Mouse (Mus musculus) limb, embryonic 13.5 days (tissue): ENCODE measurements around the gene Wrap73. TPM values are rescaled to one million over a fixed set of nuclear protein-coding genes. Genes with fewer than 3 reads are reported as not detected.

ENCODE experiments used
- ATAC-seq: fragments of 200-750 bp; cut with Nextera tagmentation; 2 replicates; pipeline ENCODE4 v1.8.0; 2017; ENCODE audit warnings: low read depth, moderate number of reproducible peaks, moderate TSS enrichment; ENCODE audit not compliant: low FRiP score
- H3K27ac ChIP-seq: fragments of 300-500 bp; sonication (generic); 2 replicates; pipeline ENCODE4 v1.5.1; 2015; ENCODE audit warnings: inconsistent platforms, mild to moderate bottlenecking, moderate library complexity
- H3K27me3 ChIP-seq: fragments of 300-500 bp; sonication (generic); 2 replicates; pipeline ENCODE4 v1.6.1; 2015; ENCODE audit warnings: mild to moderate bottlenecking, inconsistent platforms
- H3K36me3 ChIP-seq: fragments of 300-500 bp; sonication (generic); 2 replicates; pipeline ENCODE4 v1.6.1; 2015; ENCODE audit warnings: inconsistent platforms, mild to moderate bottlenecking, moderate library complexity
- H3K4me1 ChIP-seq: fragments of 300-500 bp; sonication (generic); 2 replicates; pipeline ENCODE4 v1.6.1; 2015; ENCODE audit warnings: inconsistent platforms
- H3K4me2 ChIP-seq: fragments of 300-500 bp; sonication (generic); replicated peaks from 2 replicates; pipeline ENCODE4 v1.6.1; 2015; ENCODE audit warnings: inconsistent platforms, mild to moderate bottlenecking, moderate library complexity
- H3K4me3 ChIP-seq: fragments of 300-500 bp; sonication (generic); 2 replicates; pipeline ENCODE4 v1.5.1; 2015; ENCODE audit warnings: moderate library complexity, mild to moderate bottlenecking, inconsistent platforms
- H3K9ac ChIP-seq: fragments of 300-500 bp; sonication (generic); 2 replicates; pipeline ENCODE4 v1.6.1; 2015; ENCODE audit warnings: mild to moderate bottlenecking, inconsistent platforms
- H3K9me3 ChIP-seq: fragments of 300-500 bp; sonication (generic); 2 replicates; pipeline ENCODE4 v1.6.1; 2016; ENCODE audit warnings: inconsistent platforms
- WGBS: fragments of 180-500 bp; shearing (Covaris S2); methylation state at CpG from one replicate; pipeline ENCODE4 v1.1.7; 2015; 5-methylcytosine and 5-hydroxymethylcytosine counted together
- polyA plus RNA-seq: library from polyadenylated mRNA; unstranded; fragments of >200 nt; fragmentation: Nextera tagmentation; extraction: Ambion mirVana; gene quantifications from 2 replicates; pipeline ENCODE4 v1.2.1, GENCODE M21; 2015

Wrap73 gene
- polyA plus RNA-seq, 1 experiment from 2014 or later = 48.4 TPM

DNA sequence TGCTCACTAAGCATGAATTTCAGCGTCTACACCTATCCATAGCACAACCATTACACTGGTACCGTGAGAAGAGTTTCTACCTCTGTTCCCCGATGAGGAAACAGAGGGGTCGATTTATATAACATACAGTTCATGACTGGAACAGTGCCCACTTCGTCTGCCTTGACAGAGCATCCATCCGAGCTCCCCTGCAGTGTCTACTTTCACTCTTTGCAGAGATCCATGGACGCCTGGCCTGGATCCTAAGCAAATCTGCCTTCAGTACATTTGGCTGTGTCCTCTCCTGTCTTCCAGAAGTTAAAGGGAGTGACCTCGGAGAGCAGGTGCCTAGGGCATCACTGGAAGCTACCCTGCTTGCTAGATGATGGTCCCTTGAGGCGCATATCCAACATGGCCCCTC lies 23.0 kb upstream of the Wrap73 start:
- WGBS = 79% methylated on average over 9 of the region's 9 CpGs

GRCm38 (mm10) chr4:154121800-154122199 lies 20.4 kb upstream of the Wrap73 start:
- no peak overlapping the region for H3K9ac ChIP-seq
- no peaks in the 10 kb centered on the region for H3K36me3 ChIP-seq
- no peak overlapping the region for H3K4me3 ChIP-seq
- no peak overlapping the region for H3K4me2 ChIP-seq
- H3K27me3 ChIP-seq = peaks cover 38% of the 10 kb centered on the region
- H3K27ac ChIP-seq = no peak overlapping the region
- H3K9me3 ChIP-seq = no peaks in the 10 kb centered on the region
- WGBS = 79% methylated on average over 11 of the region's 11 CpGs
- no peak for ATAC-seq
- H3K4me1 ChIP-seq = no peaks in the 10 kb centered on the region

More for the DNA sequence above, 23.0 kb upstream of the Wrap73 start:
- Histone ChIP-seq H3K27ac (no peak overlapping the region), H3K4me1 (no peaks in the 10 kb centered on the region), H3K9me3 (no peaks in the 10 kb centered on the region), H3K27me3 (peaks cover 30% of the 10 kb centered on the region), H3K9ac (no peak overlapping the region), H3K4me3 (no peak overlapping the region), H3K4me2 (no peak overlapping the region), H3K36me3 (no peaks in the 10 kb centered on the region)
- no peak for ATAC-seq

DNA sequence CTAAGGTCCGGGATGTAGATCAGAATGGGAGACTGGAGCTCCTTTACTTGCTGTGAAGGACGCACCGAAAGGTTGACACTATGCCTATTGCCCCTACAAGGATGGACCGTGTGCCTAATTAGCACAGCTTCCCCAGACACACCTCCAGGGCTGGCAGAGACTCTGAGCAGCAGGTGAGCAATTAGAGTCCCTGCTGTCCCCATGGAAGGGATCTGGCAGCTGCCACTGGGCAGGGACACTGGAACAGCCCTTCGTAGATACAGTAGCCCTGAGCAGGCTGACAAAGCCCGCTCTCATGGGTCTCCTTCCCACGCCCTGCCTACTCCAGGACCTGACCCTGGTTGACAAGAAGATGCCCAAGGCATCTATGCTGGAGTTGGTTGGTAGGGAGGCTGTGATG lies 19.8 kb upstream of the Wrap73 start:
- no peaks in the 10 kb centered on the region for H3K36me3 ChIP-seq
- H3K4me2 ChIP-seq = no peak overlapping the region
- WGBS = 72% methylated on average over 7 of the region's 7 CpGs
- H3K4me3 ChIP-seq = no peak overlapping the region
- H3K9ac ChIP-seq = no peak overlapping the region
- no peak for ATAC-seq
- no peaks in the 10 kb centered on the region for H3K4me1 ChIP-seq
- no peak overlapping the region for H3K27ac ChIP-seq
- peaks cover 43% of the 10 kb centered on the region for H3K27me3 ChIP-seq
- no peaks in the 10 kb centered on the region for H3K9me3 ChIP-seq

- WGBS = 69% methylated on average over 6 of the region's 6 CpGs
- Histone ChIP-seq H3K4me1 (no peaks in the 10 kb centered on the region), H3K9me3 (no peaks in the 10 kb centered on the region), H3K9ac (no peak overlapping the region), H3K4me2 (no peak overlapping the region), H3K27ac (no peak overlapping the region), H3K27me3 (peaks cover 46% of the 10 kb centered on the region), H3K4me3 (no peak overlapping the region), H3K36me3 (no peaks in the 10 kb centered on the region)
- no peak for ATAC-seq
Measured at GRCm38 (mm10) chr4:154123553-154123952, 18.6 kb upstream of the Wrap73 start.

DNA sequence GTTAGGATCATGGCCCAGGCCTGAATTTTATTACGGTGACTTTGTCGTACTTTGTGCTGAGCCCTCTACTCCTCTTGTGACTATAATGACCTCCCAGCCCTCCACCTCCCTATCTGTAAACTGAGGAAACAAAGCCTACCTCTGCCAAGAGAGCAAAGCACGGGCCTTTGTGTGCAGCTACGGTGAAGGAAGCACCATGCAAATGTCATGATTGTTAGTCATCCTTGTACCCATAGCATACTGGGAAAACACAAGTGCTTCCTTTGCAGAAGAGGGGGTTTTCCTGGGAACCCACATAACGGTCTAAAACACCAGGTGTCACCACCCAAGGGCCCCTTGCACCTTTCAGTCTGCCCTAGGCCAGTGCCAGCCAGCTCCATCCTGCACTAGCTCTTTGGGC lies 17.0 kb upstream of the Wrap73 start:
- no peak for ATAC-seq

GRCm38 (mm10) chr4:154127273-154127672 lies 14.9 kb upstream of the Wrap73 start:
- Histone ChIP-seq H3K4me1 (no peaks in the 10 kb centered on the region), H3K27me3 (peaks cover 62% of the 10 kb centered on the region), H3K27ac (no peak overlapping the region), H3K9ac (no peak overlapping the region), H3K4me3 (no peak overlapping the region), H3K9me3 (no peaks in the 10 kb centered on the region), H3K36me3 (no peaks in the 10 kb centered on the region), H3K4me2 (no peak overlapping the region)
- ATAC-seq = no peak
- WGBS = 61% methylated on average over 3 of the region's 3 CpGs

More for the DNA sequence above, 17.0 kb upstream of the Wrap73 start:
- Histone ChIP-seq H3K27me3 (peaks cover 54% of the 10 kb centered on the region), H3K4me1 (no peaks in the 10 kb centered on the region), H3K4me2 (no peak overlapping the region), H3K9me3 (no peaks in the 10 kb centered on the region), H3K36me3 (no peaks in the 10 kb centered on the region), H3K27ac (no peak overlapping the region), H3K4me3 (no peak overlapping the region), H3K9ac (no peak overlapping the region)
- 72% methylated on average over 5 of the region's 5 CpGs for WGBS

DNA sequence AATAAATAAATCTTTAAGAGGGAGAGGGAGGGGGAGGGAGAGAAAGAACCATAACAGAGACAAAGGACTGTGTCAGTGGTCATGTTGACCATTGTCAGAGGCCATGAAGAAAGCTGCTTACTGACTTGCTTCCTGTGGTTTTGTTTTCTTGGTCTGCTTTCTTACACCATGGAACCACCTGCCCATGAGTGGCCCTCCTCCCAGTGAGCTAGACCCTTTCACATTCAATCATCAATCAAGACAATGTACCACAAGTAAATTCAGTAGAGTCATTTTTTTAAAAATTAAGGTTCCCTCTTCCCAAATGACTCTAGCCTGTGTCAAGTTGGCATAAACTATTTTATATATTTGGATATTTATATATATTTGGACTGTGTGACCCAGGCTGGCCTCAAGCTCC lies 12.2 kb upstream of the Wrap73 start:
- H3K4me1 ChIP-seq = no peaks in the 10 kb centered on the region

GRCm38 (mm10) chr4:154131894-154132293 lies 10.3 kb upstream of the Wrap73 start:
- no peaks in the 10 kb centered on the region for H3K4me1 ChIP-seq
- no peak overlapping the region for H3K27ac ChIP-seq
- H3K27me3 ChIP-seq = peaks cover 76% of the 10 kb centered on the region
- no peak for ATAC-seq
- no peaks in the 10 kb centered on the region for H3K36me3 ChIP-seq
- H3K9ac ChIP-seq = no peak overlapping the region
- no peak overlapping the region for H3K4me3 ChIP-seq
- no peaks in the 10 kb centered on the region for H3K9me3 ChIP-seq
- H3K4me2 ChIP-seq = no peak overlapping the region
- WGBS = 78% methylated on average over 4 of the region's 4 CpGs

More for the DNA sequence above, 12.2 kb upstream of the Wrap73 start:
- Histone ChIP-seq H3K9me3 (no peaks in the 10 kb centered on the region), H3K4me3 (no peak overlapping the region), H3K4me2 (no peak overlapping the region), H3K27ac (no peak overlapping the region), H3K36me3 (no peaks in the 10 kb centered on the region), H3K9ac (no peak overlapping the region), H3K27me3 (peaks cover 63% of the 10 kb centered on the region)
- ATAC-seq = no peak

DNA sequence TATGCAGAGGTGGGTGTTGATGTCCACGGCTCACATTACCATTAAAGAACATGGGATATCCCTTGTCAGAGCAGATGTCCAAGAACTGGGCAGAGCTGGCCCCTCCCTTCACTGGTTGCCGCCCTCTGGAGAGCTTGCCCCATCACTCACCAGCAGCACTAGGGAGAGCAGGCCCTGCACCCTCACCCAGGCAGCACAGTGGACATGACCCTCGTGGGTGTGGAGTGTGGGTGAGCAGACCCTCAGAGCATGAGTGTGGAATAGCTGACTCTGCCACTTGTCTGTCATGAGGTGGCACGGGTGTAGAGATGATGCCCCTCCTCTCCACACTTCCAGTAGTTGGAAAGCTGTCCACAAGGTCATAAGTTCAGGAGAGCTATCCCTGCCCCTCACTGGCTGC lies 7.4 kb upstream of the Wrap73 start:
- Histone ChIP-seq H3K27me3 (peaks cover 92% of the 10 kb centered on the region), H3K9ac (no peak overlapping the region), H3K4me3 (no peak overlapping the region), H3K36me3 (no peaks in the 10 kb centered on the region), H3K4me1 (peaks cover 6% of the 10 kb centered on the region), H3K4me2 (no peak overlapping the region), H3K27ac (no peak overlapping the region), H3K9me3 (no peaks in the 10 kb centered on the region)
- 73% methylated on average over 4 of the region's 4 CpGs for WGBS
- no peak for ATAC-seq

GRCm38 (mm10) chr4:154137139-154137538 lies 5.0 kb upstream of the Wrap73 start:
- ATAC-seq = no peak

DNA sequence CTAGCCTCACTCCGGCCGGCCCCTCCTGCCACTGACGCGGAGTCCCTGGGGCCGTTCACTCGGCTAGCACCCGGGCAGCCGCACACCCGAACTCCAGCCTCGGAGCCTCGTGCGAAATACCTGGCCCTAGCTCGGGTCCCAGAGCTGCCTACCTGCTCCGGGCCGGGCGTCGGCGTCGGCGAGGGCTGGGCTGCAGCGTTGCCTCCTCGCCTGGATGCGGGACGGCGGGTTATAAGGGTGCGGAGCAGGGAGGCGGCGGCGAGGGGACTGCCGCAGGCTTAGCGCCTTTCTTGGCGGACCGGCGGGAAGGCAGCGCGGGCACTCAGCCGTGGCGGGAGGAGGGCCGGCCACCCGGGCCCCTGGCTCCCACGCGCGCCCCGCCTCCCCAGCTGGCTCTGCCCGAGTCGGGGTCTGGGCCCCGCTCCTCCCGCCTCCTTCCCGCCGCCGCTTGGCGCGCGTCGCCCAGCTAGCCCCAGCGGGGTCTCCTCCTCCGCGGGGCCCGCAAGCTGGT lies 2.4 kb upstream of the Wrap73 start:
- H3K4me3 ChIP-seq = peak overlapping the region; percentile 76
- ATAC-seq = no peak
- WGBS = under 1% methylated on average over 54 of the region's 59 CpGs
- peak overlapping the region; percentile 65 for H3K9ac ChIP-seq
- H3K27me3 ChIP-seq = peaks cover 72% of the 10 kb centered on the region
- H3K36me3 ChIP-seq = no peaks in the 10 kb centered on the region
- H3K27ac ChIP-seq = no peak overlapping the region
- H3K4me2 ChIP-seq = peak overlapping the region; percentile 93
- no peaks in the 10 kb centered on the region for H3K9me3 ChIP-seq
- H3K4me1 ChIP-seq = peaks cover 36% of the 10 kb centered on the region

More at GRCm38 (mm10) chr4:154137139-154137538, 5.0 kb upstream of the Wrap73 start:
- Histone ChIP-seq H3K4me2 (no peak overlapping the region), H3K27me3 (peaks cover 94% of the 10 kb centered on the region), H3K9me3 (no peaks in the 10 kb centered on the region), H3K4me3 (no peak overlapping the region), H3K27ac (no peak overlapping the region), H3K4me1 (peaks cover 25% of the 10 kb centered on the region), H3K9ac (no peak overlapping the region), H3K36me3 (no peaks in the 10 kb centered on the region)
- WGBS = 61% methylated on average over 5 of the region's 5 CpGs

- H3K9me3 ChIP-seq = no peaks in the 10 kb centered on the region
- H3K27me3 ChIP-seq = peaks cover 70% of the 10 kb centered on the region
- H3K9ac ChIP-seq = peak within 1 kb of the TSS; percentile 65
- H3K36me3 ChIP-seq = no peaks in the 10 kb centered on the region; the same call in 1 of the 2 replicates
- ATAC-seq = no peak
- no peak within 1 kb of the TSS for H3K27ac ChIP-seq
- H3K4me2 ChIP-seq = peak within 1 kb of the TSS; percentile 93
- H3K4me3 ChIP-seq = peak within 1 kb of the TSS; percentile 76
- no CpG with 5 or more reads among the region's 4 CpGs for WGBS
- peaks cover 36% of the 10 kb centered on the region for H3K4me1 ChIP-seq
Measured at GRCm38 (mm10) chr4:154140182-154140212, 2.2 kb upstream of the Wrap73 start, which contains the start of gene Trp73. Gene Trp73 (minus strand): TSS chr4:154140208.

DNA sequence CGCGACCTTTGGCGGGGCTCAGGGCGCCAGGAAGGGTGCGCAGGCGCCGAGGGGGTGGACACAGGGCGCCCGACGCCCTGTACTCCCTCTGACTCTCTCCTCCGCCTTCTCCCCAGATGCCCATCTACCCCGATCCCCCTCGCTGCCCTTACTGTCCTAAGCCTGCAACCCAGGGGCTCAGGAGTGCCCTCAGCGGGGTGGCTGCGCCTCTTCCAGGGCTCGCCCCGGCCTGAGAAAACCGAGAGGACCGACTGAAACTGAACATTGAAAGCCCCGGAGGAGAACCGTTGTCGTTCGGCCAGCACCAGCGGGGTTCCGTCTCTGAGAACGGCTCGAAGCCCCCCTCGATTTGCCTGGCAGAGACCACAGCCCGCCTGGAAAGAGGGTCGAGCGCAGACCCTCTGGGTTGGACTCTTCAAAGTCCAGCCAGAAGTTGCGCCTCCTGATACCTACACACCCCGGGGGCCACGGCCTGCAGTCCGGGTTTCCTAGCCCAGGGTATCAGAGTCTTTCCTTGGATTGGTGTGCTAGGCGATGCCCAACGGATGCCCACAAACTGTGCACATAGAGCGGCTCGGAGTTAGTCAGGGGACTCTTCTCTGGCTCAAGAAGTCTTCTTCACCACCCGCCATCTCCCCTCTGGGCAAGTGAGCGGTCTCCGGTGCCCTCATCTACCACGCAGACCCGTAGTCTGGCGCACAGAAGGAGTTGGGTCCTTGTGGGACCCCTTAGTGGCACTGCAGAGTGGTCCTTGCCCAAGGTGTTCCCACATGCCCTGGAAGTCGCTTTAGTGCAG lies 1.8 kb upstream of the Wrap73 start:
- H3K36me3 ChIP-seq = no peaks in the 10 kb centered on the region; the same call in 1 of the 2 replicates
- peak overlapping the region; percentile 65 for H3K9ac ChIP-seq
- ATAC-seq = no peak
- H3K9me3 ChIP-seq = no peaks in the 10 kb centered on the region
- H3K4me1 ChIP-seq = peaks cover 36% of the 10 kb centered on the region
- H3K4me3 ChIP-seq = peak overlapping the region; percentile 76
- H3K4me2 ChIP-seq = peak overlapping the region; percentile 93
- WGBS = 1% methylated on average over 45 of the region's 46 CpGs
- H3K27me3 ChIP-seq = peaks cover 66% of the 10 kb centered on the region
- no peak overlapping the region for H3K27ac ChIP-seq
